Mouse (Mus musculus) testis, postnatal 10 days (tissue): Measurements from ENCODE around the gene Cxadr.
"Not testable (repeated sequence)": the region's sequence is repeated elsewhere in the genome, so short reads cannot be mapped to it uniquely, and the experiment has no call there.

Source experiments
- DNase-seq: peaks from one replicate; pipeline ENCODE4 v3.0.0; 2021; ENCODE audit warnings: low spot score

Cxadr gene

DNA sequence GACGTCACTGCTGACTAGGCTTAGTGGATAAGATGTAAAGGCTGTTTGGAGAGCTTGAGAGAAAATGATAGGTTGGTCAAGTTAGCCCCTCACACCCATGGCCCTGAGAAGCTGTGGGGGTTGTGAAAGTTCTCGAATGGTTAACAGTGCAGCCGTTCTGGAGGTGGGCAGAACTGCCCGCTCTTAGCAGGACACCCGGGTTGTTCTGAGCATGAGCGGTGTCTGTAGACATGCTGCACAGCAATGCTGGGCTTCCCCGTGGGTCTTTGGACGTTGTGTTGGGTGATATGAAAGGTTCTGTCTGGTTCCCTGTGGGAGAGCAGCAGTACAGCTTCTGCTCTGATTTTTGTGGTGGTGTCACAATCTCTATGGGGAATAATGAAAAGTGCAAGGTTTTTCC is 5.3 kb downstream of the Cxadr start:
- DNase-seq = no peak

DNA sequence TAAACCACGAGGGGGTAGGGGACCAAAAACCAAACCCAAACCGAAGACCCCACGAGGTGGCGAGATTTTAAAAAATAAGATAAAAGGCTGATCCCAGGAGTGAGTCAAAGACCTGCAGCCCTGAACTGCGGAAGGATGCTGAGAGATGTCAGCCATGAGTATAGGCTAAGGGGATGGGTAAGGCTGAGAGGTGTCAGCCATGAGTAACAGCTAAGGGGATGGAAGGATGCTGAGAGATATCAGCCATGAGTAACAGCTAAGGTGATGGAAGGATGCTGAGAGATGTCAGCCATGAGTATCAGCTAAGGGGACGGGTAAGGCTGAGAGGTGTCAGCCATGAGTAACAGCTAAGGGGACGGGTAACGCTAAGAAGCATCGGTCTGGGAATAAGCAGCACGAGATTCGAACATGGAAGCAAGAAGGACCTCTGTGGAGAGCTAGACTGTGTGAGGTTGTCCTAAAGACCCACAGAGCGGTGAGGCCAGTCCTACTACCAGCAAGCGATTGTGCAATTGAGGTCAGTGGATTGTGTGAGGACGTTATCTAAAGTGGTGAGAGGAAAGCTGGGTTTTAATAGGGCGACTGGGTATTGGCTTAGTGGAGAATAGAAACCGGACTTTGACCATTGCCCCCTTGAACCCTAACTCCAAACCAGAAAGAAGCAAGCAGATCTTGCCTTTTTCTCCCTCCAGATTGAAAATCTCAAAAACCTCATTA is 6.3 kb downstream of the Cxadr start:
- DNase-seq = no peak

DNA sequence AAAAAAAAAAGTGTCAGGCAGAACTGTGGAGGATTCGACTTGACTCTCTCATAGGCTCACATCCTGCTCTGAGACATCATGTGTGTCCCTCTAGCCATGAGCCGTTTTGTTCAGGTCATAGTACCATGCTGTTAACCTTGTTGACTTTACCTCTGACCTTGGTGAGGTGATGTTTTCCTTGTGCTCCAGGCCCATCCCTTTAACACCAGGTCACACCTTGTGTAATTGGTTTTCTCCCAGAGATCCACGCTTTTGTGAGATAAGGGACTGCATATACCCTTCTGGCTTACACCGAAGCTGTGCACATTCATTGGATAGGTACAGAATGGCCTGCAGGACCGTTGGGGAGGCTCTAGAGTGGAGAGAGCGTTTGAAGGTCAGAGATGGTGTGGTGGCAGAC is 8.0 kb downstream of the Cxadr start:
- no peak for DNase-seq

DNA sequence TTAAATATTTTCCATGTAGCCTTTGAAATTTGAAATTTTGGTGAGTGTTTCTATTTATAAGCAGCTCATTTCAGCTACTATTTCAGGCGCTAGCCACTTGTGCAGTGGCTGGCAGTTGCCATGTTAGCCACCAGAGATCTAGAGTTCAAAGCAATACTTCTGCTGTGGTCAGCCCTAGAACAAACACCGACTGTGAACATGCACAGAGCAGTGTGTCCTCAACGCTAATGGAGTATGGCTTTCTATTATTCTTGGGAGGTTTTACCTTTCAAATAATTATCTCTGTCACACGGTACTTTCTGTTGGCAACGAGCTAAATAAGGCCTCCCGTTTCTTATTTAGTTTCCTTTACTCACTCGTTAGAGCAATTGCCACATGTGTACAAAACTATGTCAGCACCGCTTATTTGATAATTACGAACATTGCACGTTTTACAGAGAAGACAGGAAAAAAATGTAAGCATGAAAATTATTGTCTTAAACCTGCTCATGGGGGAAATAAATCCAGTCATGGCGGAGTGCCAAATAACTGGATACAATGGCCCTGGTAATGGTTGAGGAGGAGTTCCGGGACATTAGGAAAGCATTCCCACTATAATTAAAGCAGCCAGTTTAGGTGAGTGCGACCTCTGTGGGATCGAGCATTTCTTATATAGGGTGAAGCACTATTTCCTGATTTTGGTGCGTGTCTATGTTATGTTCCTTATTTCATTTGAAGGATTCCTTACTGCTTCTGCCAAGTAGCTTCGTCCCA is 12.0 kb downstream of the Cxadr start:
- DNase-seq = no peak

DNA sequence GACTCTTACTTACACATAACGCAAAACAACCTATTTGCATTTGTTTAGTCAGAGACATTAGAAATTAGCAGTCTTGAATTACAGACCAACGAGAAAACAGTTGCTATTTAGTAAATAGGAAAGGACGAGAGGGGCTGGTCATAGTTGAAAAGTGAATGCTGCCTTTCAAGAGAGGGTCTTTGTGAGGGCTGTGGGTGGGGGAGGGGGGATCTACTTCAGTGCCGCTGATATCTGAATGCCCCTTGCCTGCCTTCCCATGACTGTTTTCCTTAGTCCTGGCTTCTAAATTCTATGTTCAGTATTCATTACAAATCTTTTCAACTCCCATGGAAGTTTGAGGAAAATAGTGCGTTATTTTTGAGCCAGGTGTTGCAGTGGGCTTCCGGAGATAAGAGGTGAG is 12.7 kb downstream of the Cxadr start:
- DNase-seq = no peak

DNA sequence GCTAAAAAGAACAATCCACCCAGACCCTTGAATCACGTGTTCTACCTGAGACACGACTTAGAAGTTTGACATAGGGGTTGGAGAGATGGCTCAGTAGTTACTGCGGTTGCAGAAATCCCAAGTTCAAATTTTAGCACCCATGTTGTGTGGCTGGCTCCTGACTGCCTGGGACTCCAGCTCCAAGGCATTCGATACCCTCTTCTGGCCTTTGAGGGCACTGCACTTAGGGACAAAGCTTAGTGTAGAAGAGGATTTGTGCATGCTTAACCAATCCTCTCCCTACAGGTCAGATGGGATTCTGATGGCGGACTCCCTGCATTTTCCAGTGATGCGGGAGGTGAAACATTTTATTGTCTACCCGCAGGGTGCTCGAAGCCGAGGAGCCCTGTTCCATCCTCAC is 15.6 kb downstream of the Cxadr start:
- DNase-seq = peak; percentile 75

DNA sequence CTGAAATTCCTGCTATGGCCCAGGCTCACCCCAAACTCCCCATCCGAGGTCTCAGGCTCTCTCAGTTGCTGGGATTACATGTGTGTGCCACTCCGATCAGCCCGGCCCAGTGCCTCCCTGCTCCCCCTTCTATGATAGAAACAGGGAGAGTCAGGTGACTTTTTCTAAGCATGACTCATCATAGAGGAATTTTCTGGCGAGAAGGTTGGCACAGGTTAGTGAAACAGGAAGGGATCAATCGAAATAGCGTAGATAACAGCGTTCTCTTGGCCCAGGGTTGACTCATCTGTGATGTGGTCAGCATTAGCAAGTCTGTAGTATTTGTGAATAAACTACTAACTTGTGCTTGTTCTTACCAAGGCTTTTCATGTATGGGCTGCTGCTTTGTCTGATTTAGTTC is 16.7 kb downstream of the Cxadr start:
- DNase-seq = no peak

DNA sequence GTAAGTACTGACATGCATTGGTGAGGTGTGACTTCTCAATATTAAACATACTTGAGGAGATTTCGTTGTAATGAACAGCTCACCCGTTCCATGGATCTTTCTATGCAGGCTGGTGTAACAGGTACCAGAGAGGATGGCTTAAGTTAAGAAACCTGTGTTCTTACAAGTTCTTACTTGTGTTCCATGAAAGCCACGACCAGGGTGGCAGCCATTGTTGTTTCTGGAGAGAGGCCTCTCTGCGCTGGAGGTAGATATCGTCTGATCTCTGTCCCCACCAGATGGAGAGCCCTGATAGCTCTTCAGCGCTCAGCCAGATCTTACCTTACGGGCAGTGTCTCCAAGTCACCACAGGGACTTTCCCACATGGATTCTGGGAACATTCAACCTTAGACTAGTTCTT is 18.4 kb downstream of the Cxadr start:
- no peak for DNase-seq

DNA sequence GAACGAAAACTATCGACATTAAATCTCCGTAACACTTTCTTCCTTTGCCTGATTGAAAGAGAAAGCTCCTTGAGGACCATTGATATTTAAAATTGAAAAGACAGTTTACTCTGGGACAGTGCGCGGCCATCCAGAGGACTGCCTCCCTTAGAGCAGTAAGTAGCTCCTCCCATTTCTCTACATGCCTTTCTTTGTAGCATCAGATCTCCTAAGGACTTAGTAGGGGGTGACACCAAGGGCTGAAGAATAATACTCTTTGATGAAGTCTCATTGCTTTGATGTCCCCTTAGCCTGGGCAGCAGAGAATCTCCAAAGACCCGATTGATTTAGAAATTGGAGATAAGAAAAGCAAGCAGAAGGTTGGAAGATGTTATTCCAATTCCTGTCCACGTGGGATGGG is 20.3 kb downstream of the Cxadr start:
- no peak for DNase-seq

DNA sequence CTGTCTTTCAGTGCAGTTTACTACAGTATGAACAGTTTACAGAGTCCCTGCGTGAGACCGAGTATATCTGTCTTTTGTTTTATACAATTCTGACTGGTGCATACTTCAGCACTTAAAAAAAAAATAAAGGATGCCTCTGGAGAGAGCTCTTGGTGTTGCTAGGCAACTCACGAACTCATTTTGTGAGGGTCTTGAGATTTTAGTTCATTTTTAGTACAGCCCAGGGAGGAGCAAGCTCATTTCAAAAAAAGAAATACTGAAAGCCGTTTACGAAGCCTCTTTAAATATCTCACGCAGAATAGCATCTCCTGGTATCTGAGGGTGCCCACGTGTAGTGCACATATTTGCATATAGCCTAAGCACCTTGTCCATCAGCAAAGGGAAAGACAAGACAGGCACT is 20.9 kb downstream of the Cxadr start:
- DNase-seq = no peak

DNA sequence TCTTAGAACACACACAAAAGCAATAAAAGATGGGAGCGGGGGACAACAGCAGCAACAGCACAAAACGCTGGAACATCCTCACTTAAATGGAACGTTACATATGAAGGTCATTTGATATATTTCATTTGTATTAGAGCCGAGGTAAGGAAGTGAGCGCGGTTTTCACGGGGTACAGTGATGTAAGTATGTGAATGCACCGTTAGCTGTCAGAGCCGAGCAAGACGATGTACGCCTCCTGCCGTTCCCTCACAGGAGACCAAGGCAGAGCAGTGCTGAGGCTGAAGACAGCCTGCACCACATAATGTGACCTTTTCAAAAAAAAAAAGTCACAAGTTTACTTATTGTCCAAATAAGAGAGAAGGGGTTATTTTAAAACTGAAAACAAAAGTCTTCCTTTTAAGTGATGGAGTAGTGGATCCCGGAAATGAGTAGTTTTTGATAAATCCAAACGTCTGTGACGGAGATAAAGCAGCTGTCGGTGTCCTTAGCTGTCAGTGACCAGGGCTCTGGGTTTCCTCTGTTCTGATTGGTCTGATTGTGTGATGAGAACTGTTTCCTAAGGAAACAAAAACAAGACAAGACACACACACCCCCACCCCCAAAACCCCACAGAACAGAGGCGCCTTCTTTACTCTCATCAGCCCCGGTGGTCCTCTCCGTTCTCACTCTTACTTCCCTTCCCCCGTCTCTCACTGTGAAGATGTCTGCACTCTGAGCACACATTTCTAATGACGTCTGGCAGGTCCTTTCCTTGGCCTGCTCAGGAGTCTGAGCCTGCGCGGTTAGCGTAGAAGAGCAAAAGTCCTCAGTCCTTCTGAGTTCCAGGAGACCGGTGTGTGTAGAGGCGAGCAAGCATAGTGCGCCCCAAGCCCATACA is 24.9 kb downstream of the Cxadr start:
- DNase-seq = no peak

DNA sequence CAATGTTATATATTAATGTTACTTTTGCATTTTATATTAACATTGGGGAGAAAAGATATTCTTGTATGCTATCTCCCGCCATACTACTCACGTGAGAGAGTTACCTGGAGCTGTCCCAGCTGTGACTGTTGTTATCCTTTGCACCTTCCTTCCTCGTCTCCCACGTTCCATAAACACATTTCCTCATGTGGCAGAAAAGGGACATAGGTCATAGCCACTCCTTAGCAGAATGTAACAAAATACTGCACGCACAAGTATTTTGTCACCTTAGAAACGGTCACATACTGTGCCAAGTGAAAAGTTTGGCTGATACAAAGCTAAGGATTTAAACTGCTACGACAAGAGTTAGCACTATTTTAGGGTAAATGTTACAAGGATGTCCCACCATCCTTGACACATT is 26.3 kb downstream of the Cxadr start:
- DNase-seq = no peak

DNA sequence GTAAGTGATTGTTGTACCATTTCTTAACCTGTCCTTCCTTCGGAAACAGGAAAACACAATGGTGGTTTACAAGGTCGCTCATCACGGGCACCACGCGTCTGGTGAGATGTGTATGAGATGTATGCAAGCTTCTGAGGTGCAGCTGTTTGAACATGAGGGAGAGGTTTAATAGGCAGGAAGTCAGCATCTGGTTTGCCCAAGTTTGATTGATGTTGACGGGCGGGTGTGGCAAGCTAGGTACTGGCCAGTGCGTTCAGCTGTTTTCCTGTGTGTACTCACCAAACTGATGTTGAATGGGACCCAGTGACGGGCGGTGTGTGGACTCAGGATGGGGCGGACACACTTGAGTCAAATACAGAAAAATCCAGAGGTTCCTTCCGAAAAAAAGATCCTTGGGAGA is 26.7 kb downstream of the Cxadr start:
- DNase-seq = no peak

DNA sequence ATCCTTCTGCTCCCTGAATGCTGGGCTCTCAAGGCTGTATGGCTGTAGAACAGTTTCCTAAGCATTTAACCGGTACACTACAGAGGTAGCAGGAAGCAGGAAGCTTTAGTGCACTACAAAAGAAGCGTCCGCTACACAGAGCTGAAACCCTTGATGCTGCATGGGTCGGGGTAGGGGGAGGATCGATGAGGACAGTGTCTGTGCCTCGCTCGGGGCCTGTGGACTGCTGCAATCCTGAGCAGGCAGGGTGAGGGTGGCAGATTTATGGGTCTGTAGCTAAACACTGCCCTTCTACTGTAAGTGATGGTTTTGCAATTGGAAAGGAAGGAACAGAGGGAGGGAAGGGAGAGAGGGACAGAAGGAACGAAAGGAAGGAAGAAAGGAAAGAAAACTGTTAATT is 35.9 kb downstream of the Cxadr start:
- DNase-seq = no peak

DNA sequence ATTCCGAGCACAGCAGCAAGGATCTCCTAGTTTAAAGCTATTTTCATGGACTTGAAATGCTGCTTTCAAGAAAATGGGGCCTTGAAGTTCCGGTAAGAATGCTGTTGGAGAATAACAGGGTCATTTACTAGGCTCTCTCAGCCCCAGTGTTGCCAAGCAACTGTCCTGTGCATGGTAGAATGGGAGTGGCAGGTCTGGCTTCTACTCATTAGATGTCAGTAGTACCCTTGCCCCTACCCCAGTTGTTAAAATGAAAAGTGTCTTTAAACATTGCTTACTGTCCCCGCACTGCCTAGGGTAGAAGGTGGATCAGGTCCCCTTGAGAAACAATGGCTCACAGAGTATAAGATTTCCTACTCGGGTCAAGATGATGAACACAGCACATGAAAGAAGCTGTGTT is 40.1 kb downstream of the Cxadr start:
- no peak for DNase-seq

DNA sequence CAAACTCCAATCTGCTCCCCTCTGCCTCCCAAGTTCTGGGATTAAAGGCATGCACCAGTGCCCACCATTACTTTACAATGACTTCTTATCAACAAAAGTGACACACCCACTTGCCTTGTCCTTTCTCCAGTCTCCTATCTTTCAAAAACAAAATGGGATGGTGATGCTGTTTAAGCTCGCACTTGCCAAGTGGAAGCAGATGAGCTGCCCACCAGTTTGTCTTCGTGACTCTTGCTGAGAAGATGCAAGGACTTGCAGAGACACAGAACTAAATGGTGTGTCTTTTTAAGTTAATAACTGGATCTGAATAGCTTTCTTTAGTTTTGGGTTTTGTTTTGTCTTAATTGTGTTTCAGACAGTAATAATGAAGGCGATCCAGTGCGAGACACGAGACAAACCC is 41.5 kb downstream of the Cxadr start:
- no peak for DNase-seq

DNA sequence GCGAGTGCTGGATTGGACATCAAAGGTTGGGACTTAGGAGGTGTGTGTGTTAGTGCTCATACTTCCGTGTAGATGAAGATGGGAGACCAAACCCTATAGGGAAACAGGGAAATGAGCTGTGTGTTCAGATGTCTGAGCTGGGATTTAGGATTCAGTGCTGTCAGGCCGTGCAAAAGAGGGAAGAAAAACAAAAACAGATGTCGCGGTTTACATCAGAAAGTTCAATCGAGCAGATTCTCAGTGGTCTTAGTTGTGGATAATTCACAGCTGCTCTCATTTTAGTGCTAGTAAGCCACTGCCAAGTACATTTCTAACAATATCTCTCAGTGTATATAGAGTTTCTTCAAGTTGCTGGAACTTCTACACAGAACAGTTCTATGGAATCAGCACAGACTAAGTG is 42.5 kb downstream of the Cxadr start:
- DNase-seq = no peak

DNA sequence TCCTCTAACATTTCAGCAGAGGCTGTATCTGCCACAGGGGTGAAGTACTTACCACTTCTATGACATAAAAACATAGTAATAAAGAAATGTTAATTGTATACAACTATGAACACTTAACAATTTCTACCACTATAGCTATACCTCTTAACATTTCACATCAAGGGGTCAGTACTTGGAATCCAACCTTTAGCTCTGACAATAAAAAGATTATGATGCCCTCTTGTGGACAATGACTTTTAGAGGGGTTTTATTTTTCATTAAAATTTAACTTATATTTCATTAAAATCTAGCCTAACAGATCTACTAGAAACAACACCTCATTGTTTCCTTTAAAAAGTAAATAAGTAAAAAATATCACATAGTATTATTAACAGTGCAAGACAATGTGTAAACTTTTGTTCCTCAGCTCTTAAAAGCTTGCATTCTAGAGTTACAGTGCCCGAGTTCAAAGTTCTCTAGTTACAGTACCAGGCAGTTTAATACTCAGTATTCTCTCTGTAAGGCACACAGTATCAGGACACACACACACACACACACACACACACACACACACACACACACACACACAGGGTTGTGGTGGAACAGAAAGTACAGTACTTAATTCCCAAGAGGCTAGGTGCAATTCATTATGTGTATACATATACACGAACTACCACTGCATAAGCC is 45.5 kb downstream of the Cxadr start:
- no peak for DNase-seq

DNA sequence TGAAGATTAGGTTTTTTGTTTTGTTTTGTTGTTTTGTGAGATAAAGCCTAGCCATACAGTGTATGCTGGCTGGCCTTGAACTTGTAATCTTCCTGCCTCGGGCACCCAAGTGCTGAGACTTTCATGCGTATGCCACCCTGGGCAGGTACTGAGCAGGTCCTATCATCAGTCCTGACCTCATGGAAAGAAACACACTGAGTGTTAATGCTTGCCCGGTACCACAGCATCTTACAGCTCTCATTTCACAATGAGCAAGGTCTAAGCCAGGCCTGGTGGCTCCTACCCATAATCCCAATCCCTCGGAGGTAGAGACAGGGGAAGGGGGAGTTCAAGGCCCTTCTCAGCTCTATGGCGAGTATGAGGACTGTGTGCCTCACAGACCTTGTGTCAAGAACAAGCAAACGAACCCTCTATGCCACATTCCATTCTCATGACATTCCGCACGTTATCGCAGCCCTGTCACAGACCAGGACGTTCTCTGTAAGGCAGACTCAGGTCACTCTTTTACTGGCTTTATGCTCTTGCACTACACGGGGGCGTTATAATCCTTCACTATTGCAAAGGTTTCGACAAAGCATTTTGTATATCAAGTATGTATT is 46.1 kb downstream of the Cxadr start:
- no peak for DNase-seq

DNA sequence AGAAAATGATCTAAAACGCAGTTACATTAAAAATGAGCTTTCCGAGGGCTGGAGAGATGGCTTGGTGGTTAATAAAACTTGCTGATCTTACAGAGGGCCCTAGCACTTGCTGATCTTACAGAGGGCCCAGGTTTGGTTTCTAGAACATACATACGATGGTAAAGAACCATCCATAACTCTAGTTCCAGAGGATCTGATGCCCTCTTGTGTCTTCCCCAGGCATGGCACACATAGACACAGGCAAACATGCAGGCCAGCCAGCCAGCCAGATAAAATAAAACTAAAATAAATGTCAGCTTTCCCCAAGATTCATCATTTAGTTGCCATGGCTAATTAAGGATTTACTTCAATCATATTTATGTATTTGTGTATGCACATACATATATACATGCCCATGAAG is 56.5 kb downstream of the Cxadr start:
- DNase-seq = no peak

DNA sequence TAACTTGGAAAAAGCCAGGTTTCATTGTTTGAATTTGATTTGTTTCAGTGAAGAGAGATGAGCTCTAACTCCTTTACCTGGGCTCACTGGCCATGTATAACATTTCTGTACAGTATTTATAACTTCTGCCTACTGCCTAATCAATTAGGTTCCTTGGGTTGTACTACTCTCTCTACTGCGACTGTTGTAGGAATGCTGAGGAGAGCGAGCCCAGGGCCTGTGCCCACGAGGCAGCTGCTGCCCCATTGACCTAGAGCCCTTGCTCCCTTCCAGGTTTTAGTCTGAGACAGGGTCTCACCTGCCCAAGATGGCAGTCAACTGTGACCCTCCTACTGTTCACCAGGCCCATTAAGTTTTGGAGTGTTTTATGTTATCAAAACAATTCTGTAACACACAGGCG is 60.2 kb downstream of the Cxadr start:
- DNase-seq = no peak

DNA sequence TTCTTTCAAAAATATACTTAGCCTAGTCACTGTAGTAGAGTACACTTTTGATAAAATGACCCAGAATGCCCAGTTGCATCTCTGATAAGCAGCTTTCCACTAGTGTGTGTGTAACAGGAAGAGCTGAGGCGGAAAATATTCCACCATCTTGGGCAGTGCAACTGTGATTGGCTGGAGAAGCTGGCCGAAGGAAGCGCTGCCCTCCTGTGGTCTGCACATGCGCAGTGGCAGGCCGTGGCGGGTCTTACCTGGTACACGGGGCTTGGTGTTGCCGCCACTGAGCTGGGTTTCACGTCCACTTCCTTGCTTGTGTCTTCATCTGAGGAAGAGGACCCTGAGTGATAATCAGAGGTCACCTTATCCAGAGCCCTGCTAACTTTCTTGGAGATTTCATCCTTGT is 63.3 kb downstream of the Cxadr start:
- DNase-seq = not testable (repeated sequence)
